Mouse (Mus musculus) heart, embryonic 14.5 days (tissue): ENCODE measurements around the gene Fam213b. TPM values are rescaled to one million over a fixed set of nuclear protein-coding genes. Genes with fewer than 3 reads are reported as not detected.
A peak's percentile ranks its signal among the peaks of the same experiment; 100 is the strongest.

Experiments used
- ATAC-seq: fragments of 200-750 bp; cut with Nextera tagmentation; 2 replicates; pipeline ENCODE4 v1.8.0; 2017; ENCODE audit warnings: low read depth, moderate TSS enrichment; ENCODE audit not compliant: insufficient number of reproducible peaks, insufficient read depth, low FRiP score
- H3K27ac ChIP-seq, 2 experiments: fragments of 200-500 bp in 1 of 2; fragments of 300-500 bp in 1 of 2; sonication (generic) in 1 of 2; replicated peaks in 1 of 2; 2 replicates each; pipeline ENCODE4 v1.5.1; 2012 to 2014; ENCODE audit warnings: low read depth in 2 of 2, low read length in 2 of 2, control low read depth in 1 of 2, mild to moderate bottlenecking in 1 of 2, mixed read lengths in 1 of 2; ENCODE audit not compliant: control insufficient read depth in 1 of 2, insufficient read depth in 1 of 2
- H3K27me3 ChIP-seq: fragments of 300-500 bp; sonication (generic); 2 replicates; pipeline ENCODE4 v1.6.1; 2014; ENCODE audit warnings: mild to moderate bottlenecking, low read length, control low read depth; ENCODE audit not compliant: control insufficient read depth, insufficient read depth
- H3K36me3 ChIP-seq: fragments of 300-500 bp; sonication (generic); 2 replicates; pipeline ENCODE4 v1.6.1; 2014; ENCODE audit warnings: mild to moderate bottlenecking, control low read depth, low read length, mixed read lengths; ENCODE audit not compliant: control insufficient read depth, insufficient read depth
- H3K4me1 ChIP-seq, 2 experiments: fragments of 200-500 bp in 1 of 2; fragments of 300-500 bp in 1 of 2; sonication (generic) in 1 of 2; 2 replicates each; pipeline ENCODE4 v1.6.1; 2012 to 2014; ENCODE audit warnings: low read length in 2 of 2, control low read depth in 1 of 2, mixed read lengths in 1 of 2; ENCODE audit not compliant: control insufficient read depth in 2 of 2, insufficient read depth in 2 of 2
- H3K4me2 ChIP-seq: fragments of 300-500 bp; sonication (generic); 2 replicates; pipeline ENCODE4 v1.6.1; 2014; ENCODE audit warnings: mild to moderate bottlenecking, low read length
- H3K4me3 ChIP-seq, 2 experiments: fragments of 200-500 bp in 1 of 2; fragments of 300-500 bp in 1 of 2; sonication (generic) in 1 of 2; 2 replicates each; pipeline ENCODE4 v1.5.1; 2012 to 2014; ENCODE audit warnings: low read length in 2 of 2, mild to moderate bottlenecking in 2 of 2, control low read depth in 1 of 2, low read depth in 1 of 2, moderate library complexity in 1 of 2; ENCODE audit not compliant: control insufficient read depth in 1 of 2, insufficient read depth in 1 of 2
- H3K9ac ChIP-seq: fragments of 300-500 bp; sonication (generic); 2 replicates; pipeline ENCODE4 v1.6.1; 2014; ENCODE audit warnings: mild to moderate bottlenecking, low read length
- H3K9me3 ChIP-seq: fragments of 300-500 bp; sonication (generic); 2 replicates; pipeline ENCODE4 v1.6.1; 2016; ENCODE audit warnings: low read length, control low read depth; ENCODE audit not compliant: control insufficient read depth
- WGBS: fragments of 180-500 bp; shearing (Covaris S2); extraction: QIAGEN DNeasy Blood & Tissue Kit; methylation state at CpG from one replicate; pipeline ENCODE4 v1.1.7; 2014; 5-methylcytosine and 5-hydroxymethylcytosine counted together
- polyA plus RNA-seq: library from polyadenylated mRNA; unstranded; fragments of >200 nt; fragmentation: Nextera tagmentation; extraction: Ambion mirVana; gene quantifications from 2 replicates; pipeline ENCODE4 v1.2.1, GENCODE M21; 2014

The Fam213b gene
- 52.1 and 56.8 TPM in 2 replicates for polyA plus RNA-seq

- Histone ChIP-seq H3K4me2 (peak within 1 kb of the TSS; percentile 91), H3K4me3 (peak within 1 kb of the TSS; percentile 47 to 53), H3K36me3 (no peaks in the 10 kb centered on the region), H3K27ac (peak within 1 kb of the TSS; percentile 12 to 46; a peak in 3 of 4 replicates), H3K9ac (peak within 1 kb of the TSS; percentile 75), H3K27me3 (peaks cover 3% of the 10 kb centered on the region), H3K9me3 (no peaks in the 10 kb centered on the region), H3K4me1 (peaks cover 11 to 12% of the 10 kb centered on the region in 2 experiments; a peak in 3 of 4 replicates)
- ATAC-seq, result peak; percentile 94
- 3% methylated on average over 43 of the region's 43 CpGs for WGBS
Measured at GRCm38 (mm10) chr4:154898506-154899446, at the start of gene Fam213b. Gene Fam213b, minus strand, starts transcription at chr4:154899135.

- H3K4me2 ChIP-seq, result no peak overlapping the region
- H3K9ac ChIP-seq, result no peak overlapping the region
- no peak overlapping the region for H3K27ac ChIP-seq
- 50% methylated on average over 14 of the region's 14 CpGs for WGBS
- no peaks in the 10 kb centered on the region for H3K36me3 ChIP-seq
- H3K27me3 ChIP-seq, result peaks cover 50% of the 10 kb centered on the region
- H3K9me3 ChIP-seq, result no peaks in the 10 kb centered on the region
- H3K4me1 ChIP-seq, result peaks cover 3 to 5% of the 10 kb centered on the region in 2 experiments; a peak in 1 of 4 replicates
- no peak for ATAC-seq
- H3K4me3 ChIP-seq, result no peak overlapping the region
Measured at GRCm38 (mm10) chr4:154948066-154948939, 49.4 kb upstream of the Fam213b start.

- 1% methylated on average over 8 of the region's 8 CpGs for WGBS
- H3K9ac ChIP-seq, result peak overlapping the region; percentile 27
- peak; percentile 86 for ATAC-seq
- H3K27ac ChIP-seq, result 0 out of 4 replicates have a peak overlapping the region, but pooled peaks of 1 of the 2 experiments have one; percentile 14
- H3K4me1 ChIP-seq, result peaks cover 3 to 5% of the 10 kb centered on the region in 2 experiments; a peak in 1 of 4 replicates
- peak overlapping the region; percentile 15 to 30; a peak in 2 of 4 replicates for H3K4me3 ChIP-seq
- H3K36me3 ChIP-seq, result no peaks in the 10 kb centered on the region
- H3K9me3 ChIP-seq, result no peaks in the 10 kb centered on the region
- peaks cover 30% of the 10 kb centered on the region for H3K27me3 ChIP-seq
- peak overlapping the region; percentile 52 for H3K4me2 ChIP-seq
Measured at GRCm38 (mm10) chr4:154946319-154946718, 47.4 kb upstream of the Fam213b start.

GRCm38 (mm10) chr4:154944121-154944590 lies 45.2 kb upstream of the Fam213b start:
- H3K4me2 ChIP-seq, result no peak overlapping the region
- peak; percentile 51 for ATAC-seq
- WGBS, result 23% methylated on average over 2 of the region's 2 CpGs
- peaks cover 12% of the 10 kb centered on the region for H3K27me3 ChIP-seq
- peaks cover 3 to 5% of the 10 kb centered on the region in 2 experiments; a peak in 1 of 4 replicates for H3K4me1 ChIP-seq
- no peaks in the 10 kb centered on the region for H3K36me3 ChIP-seq
- no peak overlapping the region for H3K4me3 ChIP-seq
- no peaks in the 10 kb centered on the region for H3K9me3 ChIP-seq
- H3K9ac ChIP-seq, result no peak overlapping the region
- H3K27ac ChIP-seq, result no peak overlapping the region

- no peak overlapping the region for H3K9ac ChIP-seq
- ATAC-seq, result no peak
- H3K4me2 ChIP-seq, result no peak overlapping the region
- no peak overlapping the region for H3K4me3 ChIP-seq
- no peaks in the 10 kb centered on the region for H3K36me3 ChIP-seq
- H3K27ac ChIP-seq, result no peak overlapping the region
- no peaks in the 10 kb centered on the region for H3K9me3 ChIP-seq
- H3K27me3 ChIP-seq, result peaks cover 5% of the 10 kb centered on the region
- 65% methylated on average over 6 of the region's 6 CpGs for WGBS
- peaks cover 3 to 5% of the 10 kb centered on the region in 2 experiments; a peak in 1 of 4 replicates for H3K4me1 ChIP-seq
Measured at GRCm38 (mm10) chr4:154943323-154944039, 44.5 kb upstream of the Fam213b start.

GRCm38 (mm10) chr4:154942632-154943322 lies 43.8 kb upstream of the Fam213b start:
- H3K4me1 ChIP-seq, result peaks cover 3 to 5% of the 10 kb centered on the region in 2 experiments; a peak in 1 of 4 replicates
- no peaks in the 10 kb centered on the region for H3K9me3 ChIP-seq
- H3K9ac ChIP-seq, result no peak overlapping the region
- no peak overlapping the region for H3K4me3 ChIP-seq
- no peak overlapping the region for H3K27ac ChIP-seq
- H3K27me3 ChIP-seq, result no peaks in the 10 kb centered on the region
- H3K36me3 ChIP-seq, result no peaks in the 10 kb centered on the region
- WGBS, result 76% methylated on average over 10 of the region's 10 CpGs
- no peak for ATAC-seq
- no peak overlapping the region for H3K4me2 ChIP-seq
